Mouse (Mus musculus): ENCODE data around the gene Asb2.

The Asb2 gene

GRCm38 (mm10) chr12:103355746-103356414 lies at the start of gene Asb2:
TSS of gene Asb2 (minus strand) at chr12:103356001.
- no peak for DNase-seq (ENCODE audit: low spot score)

GRCm38 (mm10) chr12:103404131-103404530 lies 48.3 kb upstream of the Asb2 start:
- no peak for DNase-seq (ENCODE audit: low spot score)

GRCm38 (mm10) chr12:103396751-103397150 lies 41.0 kb upstream of the Asb2 start:
- no peak for DNase-seq (ENCODE audit: low spot score)

DNA sequence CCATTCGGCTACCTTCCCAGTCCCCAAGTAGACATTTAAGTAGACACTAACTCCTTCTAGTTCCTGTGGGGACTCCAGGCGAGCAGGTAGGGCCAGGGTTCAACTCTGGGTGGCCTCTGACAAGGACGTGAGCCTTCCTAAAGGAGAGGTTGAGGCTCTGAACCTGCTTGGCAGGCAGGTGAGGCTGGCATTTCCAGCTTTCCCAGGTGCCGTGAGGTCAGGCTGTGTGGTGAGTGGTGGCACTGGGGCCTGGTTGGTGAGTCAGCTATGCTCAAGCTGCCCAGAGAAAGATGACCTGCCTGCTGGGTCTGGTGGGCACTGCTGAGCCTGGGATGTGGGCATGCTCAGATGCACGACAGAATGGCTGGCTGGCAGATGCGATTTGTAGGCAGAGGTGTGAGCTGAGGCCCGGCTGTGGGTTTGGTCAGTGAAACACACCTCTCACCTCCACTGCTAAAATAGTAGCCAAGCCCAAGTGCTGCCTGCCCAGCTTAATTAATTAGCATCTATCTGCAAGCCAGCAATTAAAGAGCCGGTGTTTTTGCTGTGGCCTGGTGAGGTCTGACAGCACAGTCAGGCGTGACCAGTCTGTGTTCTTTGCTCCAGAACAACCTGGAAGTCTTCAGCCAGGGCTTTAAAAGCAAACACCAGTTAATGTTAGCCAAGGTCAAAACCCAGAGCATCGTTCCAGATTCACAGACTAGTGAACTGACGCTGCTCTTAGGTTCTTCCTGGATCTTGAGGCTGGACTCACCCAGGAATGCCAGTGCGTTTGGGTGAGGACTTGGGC lies 39.9 kb upstream of the Asb2 start:
- DNase-seq (ENCODE audit: low spot score): no peak

GRCm38 (mm10) chr12:103393528-103393927 lies 37.7 kb upstream of the Asb2 start:
- DNase-seq (ENCODE audit: low spot score): peak; percentile 23

DNA sequence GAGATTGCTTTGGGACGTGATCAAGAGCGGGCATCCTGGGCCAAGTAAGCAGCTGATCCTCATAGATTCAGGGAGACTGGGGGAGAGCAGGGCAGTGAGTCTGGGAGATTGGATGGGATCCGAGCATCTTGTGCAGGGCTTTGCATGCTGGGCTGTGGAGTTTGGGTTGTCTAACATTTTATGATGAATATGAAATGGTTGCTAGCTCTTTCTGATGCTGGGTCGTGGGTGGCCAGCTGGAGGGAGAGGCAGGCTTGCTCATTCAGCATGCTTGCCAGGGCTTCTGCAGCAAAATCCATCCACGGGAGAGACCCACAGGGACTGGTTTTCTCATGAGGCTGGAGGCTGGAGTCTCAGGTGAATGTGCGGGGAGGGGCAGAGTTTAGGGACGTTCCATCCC lies 35.3 kb upstream of the Asb2 start:
- DNase-seq (ENCODE audit: low spot score): no peak

- no peak for DNase-seq (ENCODE audit: low spot score)
Observed at GRCm38 (mm10) chr12:103389982-103390381, 34.2 kb upstream of the Asb2 start.

- peak; percentile 22 for DNase-seq (ENCODE audit: low spot score)
Observed at GRCm38 (mm10) chr12:103389348-103389727, 33.5 kb upstream of the Asb2 start.

GRCm38 (mm10) chr12:103388505-103389347 lies 32.9 kb upstream of the Asb2 start, which contains the start of gene Otub2:
TSS of gene Otub2 (plus strand) at chr12:103388682.
- DNase-seq (ENCODE audit: low spot score): peak; percentile 98

GRCm38 (mm10) chr12:103380226-103380625 lies 24.4 kb upstream of the Asb2 start:
- DNase-seq (ENCODE audit: low spot score): no peak

GRCm38 (mm10) chr12:103376774-103377173 lies 21.0 kb upstream of the Asb2 start:
- no peak for DNase-seq (ENCODE audit: low spot score)

DNA sequence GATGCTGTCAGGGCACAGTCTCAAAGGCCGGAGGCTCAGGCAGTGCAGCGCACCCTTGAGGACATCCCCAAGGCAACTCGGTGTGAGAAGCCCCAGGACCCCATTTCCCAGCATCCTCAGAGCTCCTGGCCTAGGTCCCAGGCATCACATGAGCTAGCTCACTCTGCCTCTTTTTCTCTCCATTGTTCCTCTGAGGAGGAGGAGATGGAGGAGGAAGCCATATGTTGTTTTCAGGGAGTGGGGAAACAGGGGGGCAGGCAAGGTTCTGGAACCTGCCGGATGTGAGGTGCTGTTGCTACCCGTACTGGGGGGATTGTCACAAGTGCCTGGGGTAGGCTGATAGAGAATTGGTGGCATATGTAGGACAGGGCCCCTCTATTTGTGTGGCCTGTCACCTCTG lies 20.3 kb upstream of the Asb2 start:
- no peak for DNase-seq (ENCODE audit: low spot score)

DNA sequence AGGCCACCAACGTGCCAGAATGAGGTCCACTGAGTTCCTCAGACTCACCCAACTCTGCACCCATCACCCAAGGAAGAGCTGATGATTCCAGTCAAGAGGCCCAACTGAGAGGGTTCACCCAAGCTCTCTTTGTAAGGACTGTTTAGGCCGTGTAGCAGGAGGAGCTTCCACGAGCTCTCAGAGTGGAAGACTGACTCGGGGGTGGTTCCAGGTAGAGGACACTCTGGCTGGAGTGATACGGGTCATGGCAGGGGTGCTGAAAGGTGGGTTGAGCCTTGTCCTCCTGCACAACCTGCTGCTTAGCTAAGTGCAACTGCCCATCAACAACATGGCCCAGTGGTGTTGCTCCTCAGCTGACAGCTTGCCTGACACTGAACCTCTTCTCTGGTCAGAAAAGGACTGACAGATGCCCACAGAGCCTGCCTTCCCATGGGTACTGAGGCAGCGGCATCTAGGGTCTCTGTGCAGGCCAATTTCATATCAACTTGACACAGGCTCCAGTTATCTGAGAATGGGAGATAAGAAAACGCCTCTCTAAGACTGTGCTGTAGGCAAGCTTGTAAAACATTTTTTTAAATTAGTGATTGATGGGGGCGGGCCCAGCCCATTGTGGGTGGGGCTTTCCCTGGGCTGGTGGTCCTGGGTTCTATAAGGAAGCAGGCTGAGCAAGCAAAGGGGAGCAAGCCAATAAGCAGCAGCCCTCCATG lies 17.9 kb upstream of the Asb2 start:
- no peak for DNase-seq (ENCODE audit: low spot score)

- DNase-seq (ENCODE audit: low spot score): peak; percentile 70
Observed at GRCm38 (mm10) chr12:103371711-103372110, 15.9 kb upstream of the Asb2 start.

- no peak for DNase-seq (ENCODE audit: low spot score)
Observed at GRCm38 (mm10) chr12:103370861-103371260, 15.1 kb upstream of the Asb2 start.

DNA sequence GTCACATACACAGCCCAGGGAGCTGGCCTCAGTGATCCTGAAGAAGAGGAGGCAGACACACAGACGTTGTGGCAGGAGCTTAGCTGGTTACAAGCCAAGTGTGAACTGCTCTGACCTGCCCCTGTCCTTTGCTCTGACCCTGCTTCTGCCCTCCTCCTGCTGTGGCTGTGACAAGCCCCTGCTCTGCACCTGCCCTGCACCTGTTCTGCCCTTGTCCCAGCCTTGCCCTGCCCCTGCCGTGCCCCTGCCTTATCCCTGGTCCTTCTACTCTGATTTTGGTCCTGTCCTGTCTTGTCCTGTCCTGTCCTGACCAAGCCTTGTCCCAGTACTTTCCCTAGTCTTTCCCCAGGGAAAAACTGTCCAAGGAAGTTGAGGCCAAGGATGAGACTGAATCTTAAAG lies 13.0 kb upstream of the Asb2 start:
- DNase-seq (ENCODE audit: low spot score): no peak

GRCm38 (mm10) chr12:103368326-103368669 lies 12.5 kb upstream of the Asb2 start:
- DNase-seq (ENCODE audit: low spot score): no peak

DNA sequence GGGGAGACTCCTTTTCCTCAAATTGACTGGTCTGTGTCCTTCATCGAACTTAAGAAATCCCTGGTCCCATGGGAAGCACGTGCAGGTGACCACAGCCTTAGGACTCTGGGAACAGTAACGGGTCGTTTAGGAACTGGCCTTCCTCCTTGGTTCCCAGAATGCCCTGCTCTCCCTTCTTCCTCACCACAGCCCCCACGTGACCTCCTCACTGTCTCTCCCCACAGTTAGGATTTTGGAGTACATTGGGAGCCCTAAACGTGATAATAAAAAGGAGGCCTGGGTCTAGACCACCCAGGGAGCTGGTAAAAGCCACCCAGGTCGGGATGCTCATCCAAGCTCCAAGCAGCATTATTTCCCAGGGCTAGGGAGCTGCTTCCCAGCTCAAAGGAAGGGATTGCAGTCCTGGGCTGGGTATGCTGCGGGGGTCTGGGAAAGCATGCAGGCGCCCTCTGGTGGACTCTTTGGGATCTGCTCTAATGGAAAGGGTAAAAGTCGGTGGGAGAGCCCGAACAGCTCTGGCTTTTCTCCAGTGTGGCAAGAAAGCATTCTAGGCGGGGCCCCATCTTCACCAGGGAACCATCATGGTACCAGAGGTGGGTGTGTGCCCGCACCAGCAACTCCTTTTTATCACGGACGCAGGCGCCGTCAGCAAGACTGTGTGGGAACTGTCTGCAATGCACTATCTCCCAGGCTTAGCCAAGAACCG lies 12.0 kb upstream of the Asb2 start:
- peak; percentile 65 for DNase-seq (ENCODE audit: low spot score)

- no peak for DNase-seq (ENCODE audit: low spot score)
Observed at GRCm38 (mm10) chr12:103367171-103367570, 11.4 kb upstream of the Asb2 start.

- no peak for DNase-seq (ENCODE audit: low spot score)
Observed at GRCm38 (mm10) chr12:103362336-103362735, 6.5 kb upstream of the Asb2 start.

DNA sequence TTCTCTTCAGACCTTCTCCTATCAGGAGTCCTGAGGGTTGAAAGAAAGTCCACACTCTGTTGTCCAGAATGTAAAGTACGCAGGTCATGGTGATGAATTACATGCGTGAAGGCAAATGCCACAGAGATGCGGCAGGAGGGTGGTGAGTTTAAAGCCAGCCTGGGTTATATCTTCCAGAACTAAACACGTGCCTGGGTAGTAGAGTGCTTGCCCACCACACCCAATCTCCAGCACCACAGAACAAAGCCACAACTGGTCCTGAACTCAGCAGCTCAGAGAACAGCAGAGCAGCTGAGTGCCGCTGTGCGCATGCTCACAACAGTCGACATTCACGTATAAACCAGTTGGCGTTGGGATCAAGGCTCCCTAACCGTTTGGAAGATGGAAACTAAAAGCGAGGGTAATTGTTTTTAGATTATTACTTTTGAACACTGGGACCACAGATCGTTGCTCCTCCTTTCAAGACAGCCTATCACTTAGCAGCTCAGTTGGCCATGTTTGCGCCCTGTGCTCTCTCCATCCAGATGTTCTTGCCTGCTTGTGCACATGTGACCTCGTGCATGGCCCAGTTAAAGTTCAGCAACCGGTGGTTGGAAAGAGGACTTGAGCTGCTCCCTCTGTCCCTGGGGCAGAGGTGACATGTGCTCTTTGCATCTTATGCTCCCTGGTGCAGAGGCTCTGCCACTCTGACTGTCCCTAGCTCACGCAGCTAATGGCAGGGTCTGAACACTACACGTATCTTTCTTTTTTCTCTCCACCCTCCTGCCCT lies 5.9 kb upstream of the Asb2 start:
- no peak for DNase-seq (ENCODE audit: low spot score)
